In the genomic region with DNA sequence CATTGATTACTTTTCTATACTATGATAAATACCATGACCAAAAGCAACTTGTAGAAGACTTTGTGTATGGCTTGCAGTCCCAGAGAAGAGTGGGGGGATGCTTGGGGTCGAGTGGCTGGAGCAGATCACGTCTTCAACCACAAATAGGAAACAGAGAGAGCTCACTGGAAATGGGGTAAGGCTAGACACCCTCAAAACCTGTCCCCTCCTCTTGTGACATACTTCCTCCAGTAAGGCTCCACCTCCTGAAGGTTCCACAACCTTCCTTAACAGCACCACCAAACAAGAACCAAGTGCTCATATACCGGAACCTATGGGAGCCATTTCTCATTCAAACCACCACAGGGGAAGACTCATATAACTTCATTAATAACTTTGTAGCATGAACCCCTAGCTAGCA, we compare ENCODE assay signal across 25 mouse cellular contexts. TPM values are rescaled to one million over a fixed set of nuclear protein-coding genes. Genes with fewer than 3 reads are reported as not detected.
A peak's percentile ranks its signal among the peaks of the same experiment; 100 is the strongest.
DNase-seq lines count a peak whose midpoint lies in the region; ATAC-seq lines count a peak whose summit lies in the region.
"Had no signal": no experiment of that assay in that cellular context is flagged by ENCODE, and none has a peak within 500 bp of the region (broad histone marks: within the 10 kb centered on the region; RNA-seq: fewer than 3 reads in every experiment).

No protein-coding gene starts in this region.

- H3K27ac ChIP-seq in forebrain, embryonic 12.5 days: no peak overlapping the region
- H3K27ac ChIP-seq: embryonic facial prominence, embryonic 10.5 days; embryonic facial prominence, embryonic 12.5 days; forebrain, embryonic 10.5 days; forebrain, embryonic 13.5 days; forebrain, embryonic 15.5 days had no signal

- 93% methylated on average over 3 of the region's 3 CpGs for WGBS in forebrain, embryonic 12.5 days

- no peak overlapping the region for H3K4me2 ChIP-seq in forebrain, embryonic 12.5 days
- H3K4me2 ChIP-seq: embryonic facial prominence, embryonic 12.5 days; forebrain, embryonic 13.5 days; forebrain, embryonic 15.5 days had no signal

- DNase-seq in 416B (ENCODE audit: low read depth): peak; percentile 57
- DNase-seq in thymus, postnatal 10 days (ENCODE audit: low spot score in 2 of 2): no peak
- DNase-seq: adrenal gland, adult 8-10 months; adrenal gland, postnatal 14 days; adrenal gland, postnatal 36 days; B cell, adult 2 months; cerebellum, adult 11-12 months; cerebellum, adult 2 months; cerebellum, adult 9-10 months; cerebellum, postnatal 25 days had no signal

- H3K9ac ChIP-seq in forebrain, embryonic 12.5 days: no peak overlapping the region
- H3K9ac ChIP-seq: embryonic facial prominence, embryonic 12.5 days; forebrain, embryonic 13.5 days; forebrain, embryonic 15.5 days; forebrain, postnatal 0 days had no signal

- H3K27me3 ChIP-seq in forebrain, embryonic 12.5 days: no peaks in the 10 kb centered on the region
- H3K27me3 ChIP-seq: CH12.LX; embryonic facial prominence, embryonic 12.5 days; forebrain, embryonic 13.5 days; forebrain, embryonic 15.5 days; Patski had no signal

- peaks cover 7% of the 10 kb centered on the region; the same call in 1 of the 2 replicates for H3K4me1 ChIP-seq in forebrain, embryonic 12.5 days

- no peak overlapping the region for H3K4me3 ChIP-seq in forebrain, embryonic 12.5 days (replicated peaks)
- H3K4me3 ChIP-seq: embryonic facial prominence, embryonic 10.5 days; embryonic facial prominence, embryonic 12.5 days; erythroblast, embryonic 14.5 days; forebrain, embryonic 10.5 days; forebrain, embryonic 13.5 days; forebrain, embryonic 15.5 days had no signal

- no peaks in the 10 kb centered on the region for H3K9me3 ChIP-seq in forebrain, embryonic 12.5 days
- H3K9me3 ChIP-seq: embryonic facial prominence, embryonic 10.5 days; embryonic facial prominence, embryonic 12.5 days; forebrain, embryonic 10.5 days; forebrain, embryonic 13.5 days; forebrain, embryonic 15.5 days; G1E had no signal

- peak; percentile 80 for ATAC-seq in granulocyte monocyte progenitor cell, adult 5-6 weeks (replicated peaks; ENCODE audit: poor library complexity, severe bottlenecking)
- ATAC-seq in megakaryocyte progenitor cell, adult 5-6 weeks (replicated peaks; ENCODE audit: poor library complexity): peak; percentile 24; the same call in 1 of the 2 replicates
- ATAC-seq in forebrain, embryonic 12.5 days (ENCODE audit: low FRiP score): no peak
- ATAC-seq: activated CD4-positive, CD25-positive, alpha-beta regulatory T cell, adult 4 months; CD4-positive, CD25-positive, alpha-beta regulatory T cell, adult 4 months; forebrain, embryonic 13.5 days; Patski had no signal

- no peaks in the 10 kb centered on the region for H3K36me3 ChIP-seq in forebrain, embryonic 12.5 days (replicated peaks)
- H3K36me3 ChIP-seq: embryonic facial prominence, embryonic 10.5 days; embryonic facial prominence, embryonic 12.5 days; forebrain, embryonic 10.5 days; forebrain, embryonic 15.5 days; G1E had no signal

RNA-seq across cellular contexts. Expression of gene Bcl2l11, which starts 44.8 kb away (rescaled TPM):
- total RNA-seq in granulocyte monocyte progenitor cell, adult 5-6 weeks (2014; fragmentation: Nextera tagmentation): 13.1 and 14.4 TPM in 2 replicates
- 12.1 and 13.4 TPM in 2 replicates for total RNA-seq in granulocyte monocyte progenitor cell, adult 5-6 weeks (2017)
- 10.1 and 11.9 TPM in 2 replicates for total RNA-seq in megakaryocyte progenitor cell, adult 5-6 weeks (2015)
- 8.8 and 16.0 TPM in 2 replicates for total RNA-seq in megakaryocyte progenitor cell, adult 5-6 weeks (2017)
- 18.8 and 19.6 TPM in 2 replicates for polyA plus RNA-seq in forebrain, embryonic 12.5 days (2016; fragmentation: Nextera tagmentation; extraction: Ambion mirVana)
